Mouse (Mus musculus): ENCODE results near the gene Gm732. TPM values are rescaled to one million over a fixed set of nuclear protein-coding genes. Genes with fewer than 3 reads are reported as not detected.

Gm732 gene
- polyA plus RNA-seq (2012; rRNA removed): not detected in 2 replicates

GRCm38 (mm10) chrX:107948365-107948764 is at the start of gene Gm732:
Gm732 (minus strand) TSS chrX:107948465.

Other genes starting within 250 kb of the Gm732 start
- gene Tent5d, start 155.9 kb downstream of the Gm732 start, polyA plus RNA-seq (2012; rRNA removed): not detected in 2 replicates
- gene 2610002M06Rik, start 132.1 kb downstream of the Gm732 start, polyA plus RNA-seq (2012; rRNA removed): 1.3 and 1.4 TPM in 2 replicates